Mouse (Mus musculus) bone marrow, adult 2 months (tissue): ENCODE measurements at regions not wholly inside any gene's neighbourhood (a gene's known extent, or its start where the extent isn't known, plus 50 kb on each side); places are given as distances from the start of the nearest gene placed in this dataset.

Source experiments
- CTCF ChIP-seq: fragments of 200-500 bp; IDR thresholded peaks from 2 replicates; pipeline ENCODE4 v1.5.1; 2011; ENCODE audit warnings: low read length, control low read depth; ENCODE audit not compliant: control insufficient read depth, insufficient read depth
- POLR2A ChIP-seq: fragments of 200-500 bp; IDR thresholded peaks from 2 replicates; pipeline ENCODE4 v1.6.1; 2011; ENCODE audit warnings: low read depth, mild to moderate bottlenecking, control low read depth, low read length, borderline replicate concordance; ENCODE audit not compliant: control insufficient read depth

- no peak for TF ChIP-seq CTCF
- TF ChIP-seq POLR2A, result no peak
Observed at GRCm38 (mm10) chrX:12851684-12852083, 89.8 kb upstream of the Med14 start.
